26 mouse cellular contexts compared by ENCODE assay signal in the genomic region with DNA sequence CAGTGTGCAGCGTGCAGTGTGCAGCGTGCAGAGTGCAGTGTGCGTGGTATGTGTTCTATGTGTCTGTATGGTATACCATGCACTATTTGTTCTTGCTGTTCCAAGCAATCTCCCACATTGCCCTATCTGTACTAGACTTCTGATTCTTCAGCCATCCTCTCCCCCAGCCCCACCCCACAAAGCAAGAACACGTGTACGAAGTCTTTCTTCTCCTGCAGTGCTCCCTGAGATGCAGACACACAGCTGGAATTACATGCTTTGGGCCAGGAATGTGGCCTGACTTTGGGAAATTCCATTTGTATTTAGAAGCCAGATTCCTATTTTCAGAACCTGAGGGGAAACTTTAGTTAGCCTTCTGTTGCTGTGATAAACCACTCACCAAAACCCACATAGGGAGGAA. TPM values are rescaled to one million over a fixed set of nuclear protein-coding genes. Genes with fewer than 3 reads are reported as not detected.
DNase-seq lines count a peak whose midpoint lies in the region; ATAC-seq and TF ChIP-seq lines count a peak whose summit lies in the region.
"Had no signal": no experiment of that assay in that cellular context is flagged by ENCODE, and none has a peak within 500 bp of the region (broad histone marks: within the 10 kb centered on the region; RNA-seq: fewer than 3 reads in every experiment).

No protein-coding gene starts in this region.

- intact Hi-C loops in heart, postnatal 14 days (cut with DNase I): no loop called here
- intact Hi-C loops in left cerebral cortex, adult 2 months (cut with DNase I): no loop called here
- intact Hi-C loops in left cerebral cortex, postnatal 14 days (cut with DNase I): no loop called here

- peaks cover 7% of the 10 kb centered on the region for H3K4me1 ChIP-seq in embryonic fibroblast, embryonic 13.5 days (ENCODE audit: control insufficient read depth, insufficient read depth, low read length)
- H3K4me1 ChIP-seq: liver, embryonic 15.5 days had no signal

- ATAC-seq in erythroblast, adult 5-6 weeks (replicated peaks; ENCODE audit: low FRiP score, poor library complexity, severe bottlenecking): no peak
- ATAC-seq: CD4-positive, CD25-positive, alpha-beta regulatory T cell, adult 4 months; intestine, embryonic 16.5 days had no signal

- DNase-seq in heart, adult 11 months: peak; percentile 90
- DNase-seq in heart, postnatal 14 days: no peak
- DNase-seq in left cerebral cortex, adult 2 months (ENCODE audit: extremely low spot score in 1 of 2, low spot score in 2 of 2): no peak
- DNase-seq in left cerebral cortex, postnatal 14 days (ENCODE audit: low spot score in 2 of 2): no peak
- DNase-seq in brain, adult 2 months (ENCODE audit: low read depth, low spot score): peak; percentile 36
- no peak for DNase-seq in layer of hippocampus, postnatal 14 days (ENCODE audit: low spot score in 2 of 2)
- DNase-seq: adrenal gland, postnatal 25 days; cerebellum, adult 18-20 months; cerebellum, postnatal 10 days; heart, postnatal 36 days; kidney, adult 8-10 months; kidney, postnatal 14 days; layer of hippocampus, adult 9-11 months; lung, embryonic 14.5 days; lung, postnatal 14 days; thymus, postnatal 4 days had no signal

- H3K4me3 ChIP-seq in left cerebral cortex, adult 2 months: no peak overlapping the region
- no peak overlapping the region for H3K4me3 ChIP-seq in embryonic fibroblast, embryonic 13.5 days (ENCODE audit: insufficient read depth, low read length)
- H3K4me3 ChIP-seq: erythroblast, embryonic 14.5 days; forebrain, embryonic 12.5 days; heart, embryonic 13.5 days; hindbrain, embryonic 12.5 days; liver, embryonic 15.5 days; midbrain, embryonic 12.5 days had no signal

- H3K27ac ChIP-seq in left cerebral cortex, adult 2 months: peak overlapping the region; percentile 6; the same call in 1 of the 2 replicates
- peak overlapping the region; percentile 66 for H3K27ac ChIP-seq in embryonic fibroblast, embryonic 13.5 days (ENCODE audit: insufficient read depth, low read length)
- H3K27ac ChIP-seq: forebrain, embryonic 12.5 days; heart, embryonic 13.5 days; hindbrain, embryonic 12.5 days; liver, embryonic 15.5 days; midbrain, embryonic 12.5 days had no signal

- TF ChIP-seq POLR2A in embryonic fibroblast, embryonic 13.5 days (IDR thresholded peaks at IDR 0.05; ENCODE audit: low read depth, low read length): no peak

- TF ChIP-seq CTCF in left cerebral cortex, adult 2 months (IDR thresholded peaks at IDR 0.05): no peak
- no peak for TF ChIP-seq CTCF in embryonic fibroblast, embryonic 13.5 days (IDR thresholded peaks at IDR 0.05; ENCODE audit: borderline replicate concordance, insufficient read depth, low read length)

RNA-seq across cellular contexts. Expression of a gene that starts 18.5 kb away (rescaled TPM):
- 10 to 100 TPM; 35.5 to 42.6 TPM for total RNA-seq in heart, postnatal 14 days (2021)
- total RNA-seq in left cerebral cortex, adult 2 months (2021): 10 to 100 TPM; 80.7 to 86.3 TPM
- 100 to 1,000 TPM in 1 of 2 experiments, 10 to 100 TPM in 1; 95.2 to 103 TPM for total RNA-seq in left cerebral cortex, postnatal 14 days (2021)
- polyA plus RNA-seq in embryonic fibroblast, embryonic 13.5 days (2011; ENCODE audit: insufficient read length, low read depth, missing spikeins): 76.9 and 81.0 TPM in 2 replicates
- total RNA-seq in layer of hippocampus, postnatal 14 days (2021): 10 to 100 TPM; 85.0 to 91.1 TPM
- total RNA-seq in erythroblast, adult 5-6 weeks (2015; ENCODE audit: low replicate concordance): 4.8 and 5.6 TPM in 2 replicates
- total RNA-seq in erythroblast, adult 5-6 weeks (2017; ENCODE audit: low replicate concordance): 1.0 and 1.7 TPM in 2 replicates

Comparison
In these comparisons a context has a peak if more than half of its experiments do, and no peak if none do; other contexts are left out.
1. DNase-seq: peak in heart, adult 11 months (single experiment) and brain, adult 2 months (single experiment); none in heart, postnatal 14 days (0 of 2), left cerebral cortex, adult 2 months (0 of 2), left cerebral cortex, postnatal 14 days (0 of 2) and layer of hippocampus, postnatal 14 days (0 of 2).
2. RNA of a gene that starts 18.5 kb away (total RNA-seq): 95.2 to 103 TPM in left cerebral cortex, postnatal 14 days, 85.0 to 91.1 TPM in layer of hippocampus, postnatal 14 days, 80.7 to 86.3 TPM in left cerebral cortex, adult 2 months and 35.5 to 42.6 TPM in heart, postnatal 14 days; 1.0 to 5.6 TPM in erythroblast, adult 5-6 weeks; every median in the first group is over 4 times any median in the second.